Comparison of ENCODE assay signal across 8 mouse cellular contexts in genomic region chr4:62659861-62660553, GRCm38 (mm10).
DNase-seq lines count a peak whose midpoint lies in the region; ATAC-seq and TF ChIP-seq lines count a peak whose summit lies in the region.

No protein-coding gene starts in this region.

- H3K4me2 ChIP-seq in heart, embryonic 12.5 days = peak overlapping the region; percentile 20; the same call in 1 of the 2 replicates
- no peak overlapping the region for H3K4me2 ChIP-seq in heart, postnatal 0 days (ENCODE audit: low read depth, low read length)
- H3K4me2 ChIP-seq in midbrain, embryonic 14.5 days (ENCODE audit: low read length) = no peak overlapping the region

- 20% methylated on average over 14 of the region's 14 CpGs for WGBS in heart, embryonic 12.5 days
- WGBS in heart, postnatal 0 days = 52% methylated on average over 14 of the region's 14 CpGs
- 12% methylated on average over 14 of the region's 14 CpGs for WGBS in midbrain, embryonic 14.5 days

- H3K27ac ChIP-seq in heart, embryonic 12.5 days (ENCODE audit: poor library complexity, severe bottlenecking) = peak overlapping the region; percentile 80
- peak overlapping the region; percentile 25; the same call in 1 of the 2 replicates for H3K27ac ChIP-seq in ES-E14 (ENCODE audit: insufficient read depth, low read depth, low read length, poor library complexity, severe bottlenecking)
- peak overlapping the region; percentile 71 for H3K27ac ChIP-seq in heart, postnatal 0 days (ENCODE audit: low read depth)
- H3K27ac ChIP-seq in midbrain, embryonic 14.5 days (replicated peaks; ENCODE audit: low read depth, low read length) = peak overlapping the region; percentile 57

- peaks cover 27% of the 10 kb centered on the region for H3K27me3 ChIP-seq in heart, embryonic 12.5 days (replicated peaks)
- H3K27me3 ChIP-seq in heart, postnatal 0 days (ENCODE audit: control insufficient read depth, insufficient read depth, low read length) = no peaks in the 10 kb centered on the region
- no peaks in the 10 kb centered on the region for H3K27me3 ChIP-seq in midbrain, embryonic 14.5 days (ENCODE audit: control insufficient read depth, insufficient read depth, low read length)

- H3K9ac ChIP-seq in heart, embryonic 12.5 days = 0 out of 2 replicates have a peak overlapping the region, but pooled peaks have one; percentile 30
- peak overlapping the region; percentile 27; the same call in 1 of the 2 replicates for H3K9ac ChIP-seq in ES-E14 (ENCODE audit: insufficient read depth, low read depth, low read length, poor library complexity, severe bottlenecking)
- H3K9ac ChIP-seq in heart, postnatal 0 days (replicated peaks; ENCODE audit: low read depth, low read length) = no peak overlapping the region
- no peak overlapping the region for H3K9ac ChIP-seq in midbrain, embryonic 14.5 days (replicated peaks; ENCODE audit: low read length)

- no peaks in the 10 kb centered on the region for H3K9me3 ChIP-seq in heart, embryonic 12.5 days (replicated peaks)
- no peaks in the 10 kb centered on the region for H3K9me3 ChIP-seq in ES-E14 (ENCODE audit: control insufficient read depth, insufficient read depth, low read depth, low read length)
- H3K9me3 ChIP-seq in heart, postnatal 0 days (replicated peaks; ENCODE audit: control insufficient read depth, low read length) = no peaks in the 10 kb centered on the region
- H3K9me3 ChIP-seq in midbrain, embryonic 14.5 days (ENCODE audit: control insufficient read depth, low read length) = no peaks in the 10 kb centered on the region

- H3K36me3 ChIP-seq in heart, embryonic 12.5 days = no peaks in the 10 kb centered on the region; the same call in 1 of the 2 replicates
- no peaks in the 10 kb centered on the region for H3K36me3 ChIP-seq in ES-E14 (ENCODE audit: control insufficient read depth, insufficient read depth, low read length, poor library complexity, severe bottlenecking)
- H3K36me3 ChIP-seq in heart, postnatal 0 days (replicated peaks; ENCODE audit: control insufficient read depth, insufficient read depth, low read length) = peaks cover 5% of the 10 kb centered on the region; the same call in 1 of the 2 replicates
- no peaks in the 10 kb centered on the region for H3K36me3 ChIP-seq in midbrain, embryonic 14.5 days (ENCODE audit: control insufficient read depth, insufficient read depth, low read length)

- H3K4me3 ChIP-seq in heart, embryonic 12.5 days = no peak overlapping the region
- peak overlapping the region; percentile 14 to 29; a peak in 3 of 4 replicates for H3K4me3 ChIP-seq in ES-E14 (ENCODE audit: insufficient read depth in 1 of 2, low read depth in 1 of 2, low read length in 2 of 2, poor library complexity in 1 of 2, severe bottlenecking in 1 of 2)
- no peak overlapping the region for H3K4me3 ChIP-seq in heart, postnatal 0 days (ENCODE audit: low read depth, low read length)
- H3K4me3 ChIP-seq in midbrain, embryonic 14.5 days (replicated peaks; ENCODE audit: low read depth, low read length) = no peak overlapping the region

- ATAC-seq in heart, embryonic 12.5 days (ENCODE audit: insufficient number of reproducible peaks, low FRiP score) = no peak
- ATAC-seq in heart, postnatal 0 days (ENCODE audit: insufficient read depth, low read depth) = no peak
- ATAC-seq in midbrain, embryonic 14.5 days (ENCODE audit: low FRiP score, low TSS enrichment) = no peak
- ATAC-seq in granulocyte monocyte progenitor cell, adult 5-6 weeks (replicated peaks; ENCODE audit: poor library complexity, severe bottlenecking) = no peak

- TF ChIP-seq EP300 in heart, postnatal 0 days (IDR thresholded peaks at IDR 0.05; ENCODE audit: low read depth) = no peak

- DNase-seq in heart, postnatal 14 days = no peak
- DNase-seq in ES-E14 (ENCODE audit: low read depth, low spot score) = no peak
- no peak for DNase-seq in heart, postnatal 0 days (ENCODE audit: low spot score)
- DNase-seq in midbrain, embryonic 14.5 days = no peak
- no peak for DNase-seq in right cerebral cortex, postnatal 36 days (ENCODE audit: low spot score in 2 of 2)
- no peak for DNase-seq in cerebellum, adult 8-10 months

- intact Hi-C loops in heart, postnatal 14 days (cut with DNase I) = loop anchor here (5.0 kb wide), 1 partner anchor 32 kb away; no protein-coding TSS in a partner anchor

- TF ChIP-seq CTCF in heart, postnatal 0 days (IDR thresholded peaks at IDR 0.05; ENCODE audit: low read depth) = no peak

- in situ Hi-C loops in ES-E14 (cut with MboI; ENCODE audit: low sequenced_read_pairs in 2 of 2, unreplicated experiment in 2 of 2) = no loop called here

- H3K4me1 ChIP-seq in heart, embryonic 12.5 days (replicated peaks) = peaks cover 48% of the 10 kb centered on the region
- H3K4me1 ChIP-seq in ES-E14 (ENCODE audit: control insufficient read depth in 2 of 2, insufficient read depth in 2 of 2, low read length in 2 of 2, poor library complexity in 1 of 2) = peaks cover 20 to 38% of the 10 kb centered on the region in 2 experiments
- H3K4me1 ChIP-seq in heart, postnatal 0 days (ENCODE audit: control insufficient read depth, insufficient read depth) = peaks cover 41% of the 10 kb centered on the region
- H3K4me1 ChIP-seq in midbrain, embryonic 14.5 days (ENCODE audit: control insufficient read depth, insufficient read depth, low read length) = peaks cover 34% of the 10 kb centered on the region

TF ChIP-seq in ES-E14, 5 proteins besides CTCF, POLR2A, EP300 and RAD21:
- TF ChIP-seq HCFC1 (IDR thresholded peaks at IDR 0.05; ENCODE audit: borderline replicate concordance, insufficient read depth, low read length) = no peak
- no peak for TF ChIP-seq MAFK (IDR thresholded peaks at IDR 0.05; ENCODE audit: insufficient read depth, low read depth, low read length)
- TF ChIP-seq ZC3H11A (IDR thresholded peaks at IDR 0.05; ENCODE audit: borderline replicate concordance, low read depth, low read length) = no peak
- TF ChIP-seq ZNF384 (IDR thresholded peaks at IDR 0.05; ENCODE audit: low read depth, low read length) = no peak
- TF ChIP-seq CHD2 (IDR thresholded peaks at IDR 0.05; ENCODE audit: low read depth, low read length) = no peak

Comparison
In these comparisons a context has a peak if more than half of its experiments do, and no peak if none do; other contexts are left out.
1. H3K9ac ChIP-seq: peak in heart, embryonic 12.5 days (single experiment) and ES-E14 (single experiment); none in heart, postnatal 0 days (single experiment) and midbrain, embryonic 14.5 days (single experiment).
2. H3K27ac ChIP-seq: peak in every context shown above with its lines; median percentile 80 in heart, embryonic 12.5 days; 71 in heart, postnatal 0 days; 57 in midbrain, embryonic 14.5 days; 25 in ES-E14.
3. H3K4me3 ChIP-seq: peak in ES-E14 (2 of 2); none in heart, embryonic 12.5 days (single experiment), heart, postnatal 0 days (single experiment) and midbrain, embryonic 14.5 days (single experiment).